Mouse (Mus musculus) heart, postnatal 0 days (tissue): ENCODE measurements around the gene 2900011O08Rik. TPM values are rescaled to one million over a fixed set of nuclear protein-coding genes. Genes with fewer than 3 reads are reported as not detected.

Source experiments
- ATAC-seq: fragments of 200-750 bp; cut with Nextera tagmentation; 2 replicates; pipeline ENCODE4 v1.8.0; 2017; ENCODE audit warnings: low read depth, moderate number of reproducible peaks, moderate library complexity; ENCODE audit not compliant: insufficient read depth
- DNase-seq: peaks from one replicate; pipeline ENCODE4 v3.0.0-alpha.2; 2016; ENCODE audit warnings: low spot score
- H3K27ac ChIP-seq: fragments of 300-500 bp; sonication (generic); 2 replicates; pipeline ENCODE4 v1.5.1; 2014; ENCODE audit warnings: low read depth, mild to moderate bottlenecking
- H3K27me3 ChIP-seq: fragments of 300-500 bp; sonication (generic); 2 replicates; pipeline ENCODE4 v1.6.1; 2014; ENCODE audit warnings: low read length, mixed read lengths; ENCODE audit not compliant: control insufficient read depth, insufficient read depth
- H3K36me3 ChIP-seq: fragments of 300-500 bp; sonication (generic); replicated peaks from 2 replicates; pipeline ENCODE4 v1.6.1; 2014; ENCODE audit warnings: low read length, mixed read lengths; ENCODE audit not compliant: control insufficient read depth, insufficient read depth
- H3K4me1 ChIP-seq: fragments of 300-500 bp; sonication (generic); 2 replicates; pipeline ENCODE4 v1.6.1; 2014; ENCODE audit warnings: antibody characterized with exemption; ENCODE audit not compliant: control insufficient read depth, insufficient read depth
- H3K4me2 ChIP-seq: fragments of 300-500 bp; sonication (generic); 2 replicates; pipeline ENCODE4 v1.6.1; 2014; ENCODE audit warnings: low read depth, mild to moderate bottlenecking, low read length, moderate library complexity
- H3K4me3 ChIP-seq: fragments of 300-500 bp; sonication (generic); 2 replicates; pipeline ENCODE4 v1.5.1; 2014; ENCODE audit warnings: low read depth, low read length
- H3K9ac ChIP-seq: fragments of 300-500 bp; sonication (generic); replicated peaks from 2 replicates; pipeline ENCODE4 v1.6.1; 2014; ENCODE audit warnings: low read depth, low read length, mixed read lengths
- H3K9me3 ChIP-seq: fragments of 300-500 bp; sonication (generic); replicated peaks from 2 replicates; pipeline ENCODE4 v1.6.1; 2016; ENCODE audit warnings: low read length; ENCODE audit not compliant: control insufficient read depth
- CTCF ChIP-seq: IDR thresholded peaks from 2 replicates; pipeline ENCODE4 v1.5.1; 2016; ENCODE audit warnings: antibody characterized with exemption, control low read depth, low read depth
- EP300 ChIP-seq: IDR thresholded peaks from 2 replicates; pipeline ENCODE4 v1.6.1; 2016; ENCODE audit warnings: antibody characterized with exemption, low read depth
- WGBS: fragments of 180-500 bp; shearing (Covaris S2); extraction: QIAGEN DNeasy Blood & Tissue Kit; methylation state at CpG from one replicate; pipeline ENCODE4 v1.1.7; 2014; 5-methylcytosine and 5-hydroxymethylcytosine counted together
- polyA plus RNA-seq: library from polyadenylated mRNA; unstranded; fragments of >200 nt; fragmentation: Nextera tagmentation; extraction: Ambion mirVana; gene quantifications from 2 replicates; pipeline ENCODE4 v1.2.1, GENCODE M21; 2015
- total RNA-seq: library from RNA; depleted of rRNA; stranded (reverse); fragments of >200 nt; gene quantifications from 2 replicates; pipeline ENCODE4 v1.2.3, GENCODE M21; 2014; ENCODE audit warnings: low replicate concordance

Gene 2900011O08Rik
- total and polyA plus RNA-seq, 2 experiments from 2014 or later: 0.04 to 0.07 TPM

GRCm38 (mm10) chr16:14009966-14010365 is 23.6 kb downstream of the 2900011O08Rik start:
- H3K27ac ChIP-seq: no peak overlapping the region
- H3K36me3 ChIP-seq: no peaks in the 10 kb centered on the region
- DNase-seq: no peak
- no peak overlapping the region for H3K4me3 ChIP-seq
- H3K4me1 ChIP-seq: no peaks in the 10 kb centered on the region
- H3K9ac ChIP-seq: no peak overlapping the region
- H3K27me3 ChIP-seq: no peaks in the 10 kb centered on the region
- no peak overlapping the region for H3K4me2 ChIP-seq
- no peak for ATAC-seq
- TF ChIP-seq EP300: no peak
- no peak for TF ChIP-seq CTCF
- H3K9me3 ChIP-seq: no peaks in the 10 kb centered on the region
- 80% methylated on average over 4 of the region's 4 CpGs for WGBS

- Histone ChIP-seq H3K36me3 (no peaks in the 10 kb centered on the region), H3K27me3 (no peaks in the 10 kb centered on the region), H3K4me2 (no peak overlapping the region), H3K4me1 (no peaks in the 10 kb centered on the region), H3K4me3 (no peak overlapping the region), H3K27ac (no peak overlapping the region), H3K9me3 (peaks cover 4% of the 10 kb centered on the region; the same call in 1 of the 2 replicates), H3K9ac (no peak overlapping the region)
- DNase-seq (no peak), ATAC-seq (no peak)
- TF ChIP-seq CTCF (no peak), EP300 (no peak)
- 76% methylated on average over 8 of the region's 8 CpGs for WGBS
Observed at GRCm38 (mm10) chr16:14017306-14017705, 30.9 kb downstream of the 2900011O08Rik start.

GRCm38 (mm10) chr16:14021166-14021822 is 34.9 kb downstream of the 2900011O08Rik start:
- no peak overlapping the region for H3K9ac ChIP-seq
- DNase-seq (no peak), ATAC-seq (no peak)
- H3K36me3 ChIP-seq: no peaks in the 10 kb centered on the region
- H3K27me3 ChIP-seq: no peaks in the 10 kb centered on the region
- peaks cover 4% of the 10 kb centered on the region; the same call in 1 of the 2 replicates for H3K9me3 ChIP-seq
- no peak overlapping the region for H3K27ac ChIP-seq
- H3K4me2 ChIP-seq: no peak overlapping the region
- TF ChIP-seq EP300: no peak
- no peak for TF ChIP-seq CTCF
- H3K4me1 ChIP-seq: no peaks in the 10 kb centered on the region
- no peak overlapping the region for H3K4me3 ChIP-seq
- WGBS: 62% methylated on average over 3 of the region's 3 CpGs

- WGBS: 59% methylated on average over 2 of the region's 2 CpGs
- no peaks in the 10 kb centered on the region for H3K36me3 ChIP-seq
- no peak overlapping the region for H3K9ac ChIP-seq
- no peaks in the 10 kb centered on the region for H3K4me1 ChIP-seq
- no peak overlapping the region for H3K4me3 ChIP-seq
- no peak overlapping the region for H3K4me2 ChIP-seq
- no peak overlapping the region for H3K27ac ChIP-seq
- no peak for ATAC-seq
- H3K9me3 ChIP-seq: no peaks in the 10 kb centered on the region
- DNase-seq: no peak
- no peaks in the 10 kb centered on the region for H3K27me3 ChIP-seq
- TF ChIP-seq CTCF (no peak), EP300 (no peak)
Observed at GRCm38 (mm10) chr16:14025091-14025990, 38.9 kb downstream of the 2900011O08Rik start.

DNA sequence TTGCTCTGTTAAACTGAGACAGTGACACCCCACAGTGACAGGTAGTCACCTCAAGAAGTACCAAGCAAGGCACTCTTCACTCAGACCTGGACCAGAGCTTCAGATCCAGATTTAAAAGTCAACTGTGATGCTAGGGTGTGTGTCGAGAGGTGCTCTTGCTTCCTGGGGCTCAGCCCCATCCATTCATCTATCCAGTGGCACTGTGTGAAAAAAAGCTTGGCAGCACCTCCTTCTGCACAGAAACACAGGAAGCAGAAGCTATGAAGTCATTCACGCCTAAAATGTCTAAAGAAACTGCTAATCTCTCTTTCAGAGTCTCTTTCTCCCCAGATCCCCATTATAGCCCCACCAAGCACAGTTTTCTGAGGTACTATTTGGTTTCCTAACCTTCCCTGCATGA is 42.7 kb downstream of the 2900011O08Rik start:
- Histone ChIP-seq H3K9ac (no peak overlapping the region), H3K4me3 (no peak overlapping the region), H3K4me1 (no peaks in the 10 kb centered on the region), H3K9me3 (no peaks in the 10 kb centered on the region), H3K36me3 (no peaks in the 10 kb centered on the region), H3K27me3 (no peaks in the 10 kb centered on the region), H3K27ac (no peak overlapping the region), H3K4me2 (no peak overlapping the region)
- ATAC-seq (no peak), DNase-seq (no peak)
- WGBS: 34% methylated on average over 2 of the region's 2 CpGs
- TF ChIP-seq CTCF (no peak), EP300 (no peak)
